Mouse (Mus musculus): ENCODE results near the gene Tes. TPM values are rescaled to one million over a fixed set of nuclear protein-coding genes. Genes with fewer than 3 reads are reported as not detected.

Gene Tes
- 28.1 and 58.5 TPM in 2 replicates for polyA plus RNA-seq (2012; rRNA removed; ENCODE audit: low replicate concordance)

DNA sequence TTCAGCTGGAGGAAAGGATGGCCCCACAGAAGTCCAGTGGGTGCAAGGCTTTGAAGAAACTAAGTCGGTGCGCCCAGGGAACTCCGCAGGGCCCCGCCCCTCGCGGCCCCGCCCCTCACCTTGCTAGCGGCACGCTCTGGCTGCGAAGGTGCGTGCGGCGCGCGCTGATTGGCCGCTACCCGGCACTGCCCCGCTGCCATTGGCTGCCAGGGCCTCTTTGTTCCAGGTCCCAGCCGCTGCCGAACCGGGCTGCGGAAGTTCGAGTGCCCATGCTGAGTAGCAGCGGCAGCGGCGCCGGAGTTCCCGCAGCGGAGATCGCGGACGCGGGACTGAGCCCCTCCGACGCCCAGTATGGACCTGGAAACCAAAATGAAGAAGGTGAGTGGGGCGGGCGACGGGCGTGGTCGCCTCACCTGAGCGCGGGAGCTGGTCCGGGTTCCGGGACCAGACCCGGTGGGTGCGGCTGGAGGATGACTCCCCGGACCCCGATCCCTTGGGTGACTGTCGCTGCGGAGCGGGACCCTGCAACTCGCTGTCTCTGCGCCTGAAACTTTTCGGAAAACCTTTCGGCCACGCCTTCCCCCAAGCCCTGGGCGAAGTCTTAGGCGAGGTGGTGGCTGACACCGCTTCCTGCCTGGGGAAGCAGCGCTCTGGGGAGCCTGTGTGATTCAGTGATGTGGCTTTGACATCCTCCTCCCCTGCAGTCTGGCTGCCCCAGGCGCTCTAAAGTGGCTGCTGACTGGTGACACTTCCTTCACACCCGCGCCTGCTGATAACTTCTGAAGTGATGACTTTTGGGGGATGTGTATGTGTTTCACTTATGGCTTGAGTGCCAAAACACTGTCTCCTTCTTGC lies at the start of gene Tes:
Gene Tes, plus strand, starts transcription at position 214 of the 855 bp plus-strand sequence.

Other genes with a start within 250 kb of the Tes start
- not detected in 2 replicates for gene Tfec, start 166.7 kb upstream of the Tes start, polyA plus RNA-seq (2012; rRNA removed; ENCODE audit: low replicate concordance)
- gene Cav2, start 216.0 kb downstream of the Tes start, polyA plus RNA-seq (2012; rRNA removed; ENCODE audit: low replicate concordance) = 4.6 and 6.2 TPM in 2 replicates
- 63.6 and 67.7 TPM in 2 replicates for gene Cav1, start 241.2 kb downstream of the Tes start, polyA plus RNA-seq (2012; rRNA removed; ENCODE audit: low replicate concordance)